Mouse (Mus musculus) embryo, embryonic 11.5 days (tissue): ENCODE measurements around the gene Pim3.
"Not testable (repeated sequence)": the region's sequence is repeated elsewhere in the genome, so short reads cannot be mapped to it uniquely, and the experiment has no call there.

ENCODE experiments used
- DNase-seq: peaks from one replicate; pipeline ENCODE4 v3.0.0-alpha.2; 2012; ENCODE audit warnings: low read depth, low spot score

The Pim3 gene

GRCm38 (mm10) chr15:88861772-88862622 lies at the start of gene Pim3:
TSS of gene Pim3 (plus strand) at chr15:88862186.
- peak; percentile 95 for DNase-seq

DNA sequence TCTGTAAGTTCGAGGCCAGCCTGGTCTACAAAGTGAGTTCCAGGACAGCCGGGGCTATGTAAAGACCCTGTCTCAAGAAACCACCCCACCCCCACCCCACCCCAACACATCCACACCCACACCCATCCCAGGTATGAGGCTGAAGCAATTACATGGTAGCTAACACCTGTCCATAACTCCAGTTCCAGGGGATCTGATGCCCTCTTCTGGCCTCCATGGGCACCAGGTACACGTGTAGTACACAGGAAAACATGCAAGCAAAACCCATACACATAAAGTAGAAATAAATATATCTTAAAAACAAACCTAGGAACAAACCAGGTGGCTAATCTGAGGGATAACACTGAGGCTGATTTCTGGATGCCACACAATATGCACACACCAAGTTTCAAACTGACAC lies 48.7 kb upstream of the Pim3 start:
- no peak for DNase-seq

- not testable (repeated sequence) for DNase-seq
Measured at GRCm38 (mm10) chr15:88813873-88814272, 48.1 kb upstream of the Pim3 start.

- no peak for DNase-seq
Measured at GRCm38 (mm10) chr15:88814411-88815047, 47.5 kb upstream of the Pim3 start.

DNA sequence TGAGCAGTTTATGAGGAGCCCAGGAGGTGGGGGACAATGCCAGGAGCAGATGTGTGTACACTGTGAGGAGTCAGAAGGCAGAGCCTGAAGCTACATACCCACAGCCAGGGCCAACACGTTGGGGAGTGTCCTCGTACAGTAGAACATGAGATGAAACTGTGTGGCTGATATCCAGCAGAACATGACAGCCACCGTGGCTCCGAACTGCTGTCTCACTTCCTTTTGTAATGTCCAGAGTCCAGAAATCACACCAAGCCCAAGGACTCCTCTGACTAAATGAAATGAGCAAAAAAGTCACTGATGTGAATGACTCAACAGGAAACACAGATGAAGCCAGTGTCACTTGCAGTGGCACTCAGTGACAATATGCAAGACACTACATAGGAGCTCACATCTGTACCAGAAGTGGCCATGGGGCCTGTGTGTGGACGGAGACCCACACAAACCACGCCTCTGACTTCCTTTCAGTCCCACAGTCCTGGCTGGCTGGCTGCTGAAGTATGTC lies 46.7 kb upstream of the Pim3 start:
- no peak for DNase-seq

- peak; percentile 99 for DNase-seq
Measured at GRCm38 (mm10) chr15:88819026-88819905, 42.7 kb upstream of the Pim3 start, which contains the start of the genes Alg12 and Creld2. TSS of gene Alg12 (minus strand) at chr15:88819318. TSS of gene Creld2 (plus strand) at chr15:88819646.

DNA sequence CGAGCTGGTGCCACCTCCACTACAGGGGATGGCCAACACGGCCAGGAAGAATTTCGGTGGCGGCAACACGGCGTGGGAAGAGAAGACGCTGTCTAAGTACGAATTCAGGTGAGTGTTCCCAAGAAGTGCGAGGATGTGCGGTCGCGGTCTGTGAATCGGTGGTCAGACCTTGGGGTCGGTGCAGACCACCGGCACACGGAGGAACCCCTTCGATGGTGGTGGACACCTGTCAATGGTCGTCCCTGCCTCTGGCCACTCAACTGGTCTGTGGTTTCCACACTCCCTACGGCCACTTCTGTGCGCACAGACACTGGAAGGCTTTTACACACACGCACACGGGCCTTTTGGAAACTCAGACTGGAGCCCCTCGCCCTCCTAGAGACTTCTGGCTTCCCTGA lies 42.1 kb upstream of the Pim3 start:
- no peak for DNase-seq

GRCm38 (mm10) chr15:88821403-88821802 lies 40.6 kb upstream of the Pim3 start:
- DNase-seq: no peak

GRCm38 (mm10) chr15:88822513-88822912 lies 39.5 kb upstream of the Pim3 start:
- no peak for DNase-seq

- DNase-seq: no peak
Measured at GRCm38 (mm10) chr15:88823376-88823775, 38.6 kb upstream of the Pim3 start.

- no peak for DNase-seq
Measured at GRCm38 (mm10) chr15:88827466-88827865, 34.5 kb upstream of the Pim3 start.

GRCm38 (mm10) chr15:88827991-88828799 lies 33.8 kb upstream of the Pim3 start:
- DNase-seq: no peak

DNA sequence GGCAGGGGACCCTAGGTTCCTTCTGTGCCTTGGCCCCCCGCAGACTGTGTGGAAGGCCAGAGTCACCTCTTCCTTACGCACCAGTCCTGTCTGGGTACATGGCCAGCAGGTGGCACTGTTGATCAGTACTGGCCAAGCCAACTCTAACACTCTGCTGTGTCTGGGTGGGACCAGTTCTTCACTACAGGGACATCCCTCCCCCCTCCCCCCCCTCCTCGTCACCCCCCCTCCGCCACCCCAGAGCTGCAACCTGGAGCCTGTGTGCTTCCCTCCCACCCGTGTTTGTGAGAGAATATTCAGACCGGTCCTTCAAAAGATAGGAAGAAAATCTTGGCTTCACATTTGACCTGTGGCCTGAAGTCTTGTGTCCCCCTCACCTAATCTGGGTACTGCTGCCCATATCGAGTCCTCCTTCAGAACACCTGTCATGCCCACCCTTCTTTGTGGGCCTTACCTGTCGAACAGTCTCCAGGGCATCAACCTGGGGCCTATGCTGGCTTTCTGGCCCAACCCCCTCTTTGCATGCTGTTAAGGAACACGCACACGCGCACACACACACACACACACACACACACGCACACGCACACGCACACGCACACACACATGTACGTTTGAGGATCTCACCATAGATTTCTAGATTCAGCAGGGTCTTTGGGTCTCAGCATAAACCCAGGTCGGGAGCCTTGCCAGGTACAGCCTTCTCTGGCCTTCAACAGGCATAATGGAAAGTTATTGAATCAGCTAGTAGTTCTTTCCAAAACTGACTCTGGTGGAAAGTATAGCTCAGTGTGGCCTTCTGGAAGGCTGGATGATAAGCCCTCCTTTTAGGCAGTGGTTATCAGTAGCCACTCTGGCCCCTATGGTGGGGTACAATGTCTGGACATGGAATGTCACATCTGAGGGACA lies 32.9 kb upstream of the Pim3 start:
- peak; percentile 76 for DNase-seq

DNA sequence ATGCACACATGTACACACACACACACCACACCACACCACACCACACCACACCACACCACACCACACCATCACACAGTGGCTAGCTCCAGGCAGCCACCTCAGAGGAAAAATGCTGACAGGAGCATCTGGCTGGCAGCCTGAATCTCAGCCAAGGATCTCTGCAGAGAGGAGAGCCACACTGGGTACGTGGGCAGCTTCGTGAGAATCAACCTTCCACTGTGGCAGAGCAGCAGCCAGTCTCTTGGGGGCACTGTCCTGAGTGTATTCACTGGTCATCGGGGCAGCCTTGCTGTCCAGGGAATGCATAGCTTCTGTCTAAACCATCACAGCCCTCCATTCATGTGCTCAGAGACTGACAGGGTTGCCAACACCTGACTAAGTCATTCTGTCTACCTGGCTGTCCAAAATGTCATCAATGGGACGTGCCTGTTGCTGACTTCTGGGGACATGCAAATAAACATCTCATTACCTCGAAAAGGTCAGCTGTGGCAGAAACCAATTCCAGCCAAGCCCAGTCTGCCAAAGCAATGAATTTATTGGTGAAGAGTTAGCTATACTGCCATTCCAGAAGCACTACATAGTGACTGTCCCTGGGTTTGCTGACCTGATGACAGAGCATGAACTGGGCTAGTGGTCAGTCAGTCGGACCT lies 32.1 kb upstream of the Pim3 start:
- no peak for DNase-seq

DNA sequence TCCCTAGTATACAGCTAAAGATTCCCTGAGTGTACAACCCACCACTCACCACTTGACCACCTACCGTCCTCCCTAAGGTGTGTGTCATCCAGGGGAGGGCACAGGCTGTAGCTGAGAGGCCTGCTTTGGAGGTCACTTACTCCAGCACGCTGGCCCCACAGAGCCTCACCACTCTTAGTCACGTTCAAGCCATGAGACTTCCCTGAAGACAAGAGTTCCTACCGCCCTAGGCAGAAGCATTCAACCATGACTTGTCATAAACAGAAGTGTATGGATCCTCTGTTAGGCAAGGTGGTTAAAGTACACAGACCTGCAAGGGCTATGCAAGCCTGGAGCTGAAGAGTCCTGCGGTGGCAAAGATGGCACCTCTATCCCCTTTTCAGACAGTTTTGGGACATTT lies 31.3 kb upstream of the Pim3 start:
- no peak for DNase-seq

DNA sequence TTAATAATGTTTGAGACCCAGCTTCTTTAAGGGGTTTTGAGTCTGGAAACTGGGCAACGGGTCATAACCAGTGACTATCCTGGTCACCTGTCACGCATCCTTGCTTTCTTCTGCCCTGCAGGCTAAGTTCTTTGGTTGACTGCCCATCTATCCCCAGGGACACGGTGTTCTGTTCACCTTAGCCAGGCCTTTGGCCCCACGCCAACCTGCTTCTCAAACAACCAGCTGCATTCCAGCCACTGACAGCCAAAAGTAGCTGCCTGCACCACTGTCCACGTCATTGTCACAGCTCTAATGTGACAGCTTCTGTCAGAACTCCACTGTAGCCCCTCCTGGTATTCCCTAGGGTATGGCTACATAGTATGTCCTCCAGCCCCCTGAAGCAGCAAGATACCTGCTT lies 30.5 kb upstream of the Pim3 start:
- DNase-seq: no peak

GRCm38 (mm10) chr15:88832536-88832935 lies 29.4 kb upstream of the Pim3 start:
- DNase-seq: no peak

GRCm38 (mm10) chr15:88836031-88836430 lies 26.0 kb upstream of the Pim3 start:
- no peak for DNase-seq

DNA sequence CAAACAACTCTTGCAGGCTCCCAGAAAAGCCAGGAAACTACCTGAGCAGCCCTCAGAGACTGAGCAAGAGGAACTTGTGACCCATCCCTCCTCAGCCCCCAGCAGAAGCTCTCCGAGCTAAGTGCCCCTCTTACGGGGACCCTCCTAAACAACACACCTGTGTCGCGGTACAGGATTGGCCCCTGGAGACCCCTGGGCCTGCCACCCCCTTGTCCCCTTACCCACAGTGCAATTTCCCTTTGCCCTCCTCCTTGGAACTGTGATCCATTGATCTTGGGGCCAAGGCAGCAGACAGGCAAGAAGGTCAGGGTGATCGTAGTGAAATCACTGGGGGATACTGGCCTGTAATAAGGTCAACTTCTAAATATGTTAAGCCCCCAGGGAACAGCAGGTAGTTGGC lies 25.4 kb upstream of the Pim3 start:
- no peak for DNase-seq
